Mouse (Mus musculus) B cell, adult (primary cell): ENCODE data around the gene Adcy5. TPM values are rescaled to one million over a fixed set of nuclear protein-coding genes. Genes with fewer than 3 reads are reported as not detected.

Experiments used
- total RNA-seq: library from RNA; stranded (reverse); gene quantifications from 4 replicates; pipeline ENCODE4 v1.2.4, GENCODE M21; 2023; ENCODE audit not compliant: inconsistent age

Adcy5 gene
- not detected in 4 replicates for total RNA-seq

DNA sequence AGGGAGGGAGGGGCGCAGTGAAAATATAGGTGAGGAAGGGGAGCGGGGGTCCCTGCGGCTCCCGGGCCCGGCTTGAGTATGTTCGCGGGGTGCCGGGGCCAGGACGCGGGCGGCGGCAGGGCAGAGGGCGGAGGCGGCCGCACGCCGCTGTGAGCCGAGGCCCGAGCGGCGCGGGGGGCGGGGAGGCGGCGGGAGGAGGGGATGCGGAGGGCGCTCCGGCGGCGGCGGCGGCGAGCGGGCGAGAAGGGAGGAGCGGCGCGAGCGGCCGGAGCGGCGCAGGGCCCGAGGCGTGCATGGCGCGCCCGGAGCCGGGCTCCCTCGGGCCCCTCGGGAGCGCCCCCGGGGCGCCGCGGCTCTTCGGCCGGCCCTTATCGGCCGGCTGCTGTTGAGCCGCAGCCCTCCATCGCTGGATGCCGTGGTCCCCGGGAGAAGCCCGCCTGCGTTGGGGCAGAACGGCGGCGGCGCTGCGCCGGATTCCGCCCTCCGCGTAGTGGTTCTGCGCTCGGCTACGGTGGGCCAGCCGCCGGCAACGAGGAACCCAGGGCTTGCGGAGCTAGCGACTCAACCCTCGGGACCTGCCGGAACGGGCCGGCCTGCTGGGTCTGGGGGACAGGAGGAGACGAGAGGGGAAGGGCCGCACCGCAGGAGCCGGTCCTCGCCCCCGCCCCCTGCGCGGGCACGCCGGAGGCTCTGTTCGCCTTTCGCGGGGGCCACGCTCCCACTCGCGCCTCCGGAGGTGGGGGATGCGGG lies at the start of gene Adcy5:
TSS of gene Adcy5 (plus strand) at position 237 of the 750 bp plus-strand sequence.

Other genes starting within 250 kb of the Adcy5 start
- 6.8 to 14.6 TPM (median 12.9 TPM) in 4 replicates for gene Hacd2, start 132.4 kb upstream of the Adcy5 start, total RNA-seq
- gene Sec22a, start 209.0 kb downstream of the Adcy5 start, total RNA-seq = 9.2 to 10.8 TPM (median 10.4 TPM) in 4 replicates